Comparison of ENCODE assay signal across 8 mouse cellular contexts in the genomic region with DNA sequence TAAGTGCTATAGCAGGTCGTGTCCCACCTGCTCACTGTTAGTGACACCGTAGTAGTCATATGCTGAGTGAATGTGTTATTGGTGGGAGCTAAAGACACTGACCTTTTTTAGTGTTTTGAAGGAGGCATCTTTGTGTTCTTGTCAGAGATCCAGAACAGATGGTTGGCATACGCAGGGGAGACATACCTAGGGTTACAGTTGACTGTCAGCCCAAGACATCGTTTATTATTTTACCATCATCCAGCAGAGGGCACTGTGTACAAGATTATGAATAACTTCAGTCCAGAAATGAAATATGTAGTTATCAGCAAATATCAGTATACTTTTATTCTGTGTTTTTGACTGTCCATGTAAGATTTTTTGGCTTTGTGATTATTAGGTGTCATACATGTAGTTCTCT.
DNase-seq lines count a peak whose midpoint lies in the region; ATAC-seq lines count a peak whose summit lies in the region.

No protein-coding gene starts in this region.

- DNase-seq in CD4-positive, CD25-positive, alpha-beta regulatory T cell, adult 2 months (ENCODE audit: low read depth, low spot score): peak; percentile 58
- DNase-seq in left cerebral cortex, postnatal 4 days: peak; percentile 13
- DNase-seq in left cerebral cortex, adult 9 months (ENCODE audit: low spot score in 2 of 2): no peak
- DNase-seq in cerebellum, adult 18-20 months: peak; percentile 67 to 76
- no peak for DNase-seq in left cerebral cortex, adult 8-10 months (ENCODE audit: low spot score in 2 of 2)

- ATAC-seq in CD4-positive, CD25-positive, alpha-beta regulatory T cell, adult 4 months: no peak
- ATAC-seq in inflammation-experienced regulatory T-cells, adult 6 months: peak; percentile 50
- ATAC-seq in activated CD4-positive, CD25-positive, alpha-beta regulatory T cell, adult 4 months: no peak

- intact Hi-C loops in left cerebral cortex, postnatal 4 days (cut with DNase I): no loop called here

Comparison
In these comparisons a context has a peak if more than half of its experiments do, and no peak if none do; other contexts are left out.
1. DNase-seq: peak in CD4-positive, CD25-positive, alpha-beta regulatory T cell, adult 2 months (single experiment), left cerebral cortex, postnatal 4 days (single experiment) and cerebellum, adult 18-20 months (2 of 2); none in left cerebral cortex, adult 9 months (0 of 2) and left cerebral cortex, adult 8-10 months (0 of 2).